Mouse (Mus musculus) G1E (cell line): Measurements from ENCODE around the gene Syt8.

Experiments used
- CTCF ChIP-seq: IDR thresholded peaks from 2 replicates; pipeline ENCODE4 v1.5.1; 2012; ENCODE audit warnings: low read depth, low read length, inconsistent platforms, mixed read lengths
- GATA1 ChIP-seq: IDR thresholded peaks from 2 replicates; pipeline ENCODE4 v1.6.1; 2012; ENCODE audit warnings: borderline replicate concordance, low read length, inconsistent platforms, mixed read lengths
- GATA2 ChIP-seq: IDR thresholded peaks from 2 replicates; pipeline ENCODE4 v1.6.1; 2012; ENCODE audit warnings: low read depth, low read length, inconsistent platforms, borderline replicate concordance
- POLR2AphosphoS5 ChIP-seq: IDR thresholded peaks from 2 replicates; pipeline ENCODE4 v1.6.1; 2012; ENCODE audit warnings: low read depth, low read length, inconsistent platforms; ENCODE audit not compliant: insufficient replicate concordance
- TAL1 ChIP-seq: conservative IDR thresholded peaks from 2 replicates; pipeline ENCODE4 v1.6.1; 2012; ENCODE audit warnings: low read depth, low read length, inconsistent platforms, mixed read lengths

- TF ChIP-seq CTCF, result no peak
- TF ChIP-seq GATA1, result no peak
- no peak for TF ChIP-seq POLR2AphosphoS5
- TF ChIP-seq TAL1, result no peak
- TF ChIP-seq GATA2, result no peak
Observed at GRCm38 (mm10) chr7:142439966-142440365, 5.3 kb downstream of the Syt8 start.
